Mouse (Mus musculus) 3134 (cell line): Measurements from ENCODE around the gene Dnajc3.
A peak's percentile ranks its signal among the peaks of the same experiment; 100 is the strongest.

Experiments
- DNase-seq: peaks from one replicate; pipeline ENCODE4 v3.0.0-alpha.2; 2011; ENCODE audit warnings: low spot score; ENCODE audit not compliant: insufficient read length; ENCODE audit errors: extremely low read depth

Gene Dnajc3

GRCm38 (mm10) chr14:118937533-118938492 is at the start of gene Dnajc3:
Gene Dnajc3, plus strand, starts transcription at chr14:118937976.
- peak; percentile 98 for DNase-seq

- no peak for DNase-seq
Observed at GRCm38 (mm10) chr14:118890101-118890500, 47.7 kb upstream of the Dnajc3 start.

GRCm38 (mm10) chr14:118895228-118895627 is 42.5 kb upstream of the Dnajc3 start:
- no peak for DNase-seq

GRCm38 (mm10) chr14:118895655-118896054 is 42.1 kb upstream of the Dnajc3 start:
- DNase-seq, result no peak

- no peak for DNase-seq
Observed at GRCm38 (mm10) chr14:118899940-118900339, 37.8 kb upstream of the Dnajc3 start.

- DNase-seq, result no peak
Observed at GRCm38 (mm10) chr14:118900911-118901310, 36.9 kb upstream of the Dnajc3 start.

GRCm38 (mm10) chr14:118903397-118903796 is 34.4 kb upstream of the Dnajc3 start:
- no peak for DNase-seq

GRCm38 (mm10) chr14:118903867-118904562 is 33.8 kb upstream of the Dnajc3 start:
- no peak for DNase-seq

- DNase-seq, result no peak
Observed at GRCm38 (mm10) chr14:118907592-118907991, 30.2 kb upstream of the Dnajc3 start.

GRCm38 (mm10) chr14:118909872-118910271 is 27.9 kb upstream of the Dnajc3 start:
- no peak for DNase-seq

- DNase-seq, result no peak
Observed at GRCm38 (mm10) chr14:118910332-118911222, 27.2 kb upstream of the Dnajc3 start.

GRCm38 (mm10) chr14:118911521-118911920 is 26.3 kb upstream of the Dnajc3 start:
- DNase-seq, result no peak

GRCm38 (mm10) chr14:118913651-118914050 is 24.1 kb upstream of the Dnajc3 start:
- no peak for DNase-seq

- no peak for DNase-seq
Observed at GRCm38 (mm10) chr14:118919025-118919424, 18.8 kb upstream of the Dnajc3 start.

GRCm38 (mm10) chr14:118920654-118921053 is 17.1 kb upstream of the Dnajc3 start:
- DNase-seq, result no peak

- DNase-seq, result no peak
Observed at GRCm38 (mm10) chr14:118922251-118922650, 15.5 kb upstream of the Dnajc3 start.

- no peak for DNase-seq
Observed at GRCm38 (mm10) chr14:118922667-118923184, 15.1 kb upstream of the Dnajc3 start.

GRCm38 (mm10) chr14:118924673-118925615 is 12.8 kb upstream of the Dnajc3 start, which contains the start of gene Dzip1:
Gene Dzip1, minus strand, starts transcription at chr14:118925460.
- peak; percentile 70 for DNase-seq

GRCm38 (mm10) chr14:118928565-118928964 is 9.2 kb upstream of the Dnajc3 start:
- no peak for DNase-seq
